Mouse (Mus musculus) lung, postnatal 0 days (tissue): ENCODE results near the gene Dynlt1c.
"Not testable (repeated sequence)": the region's sequence is repeated elsewhere in the genome, so short reads cannot be mapped to it uniquely, and the experiment has no call there.

Source experiments
- CTCF ChIP-seq: IDR thresholded peaks from 2 replicates; pipeline ENCODE4 v1.5.1; 2016; ENCODE audit warnings: antibody characterized with exemption, mild to moderate bottlenecking
- EP300 ChIP-seq: IDR thresholded peaks from 2 replicates; pipeline ENCODE4 v1.6.1; 2016; ENCODE audit warnings: antibody characterized with exemption, mild to moderate bottlenecking, control low read depth

GRCm38 (mm10) chr17:6621976-6622375, 20.5 kb downstream of the Dynlt1c start:
- TF ChIP-seq CTCF, EP300: not testable (repeated sequence)
